Mouse (Mus musculus) lung, embryonic 16.5 days (tissue): Measurements from ENCODE around the gene Gsap. TPM values are rescaled to one million over a fixed set of nuclear protein-coding genes. Genes with fewer than 3 reads are reported as not detected.

Experiments used
- ATAC-seq: fragments of 200-750 bp; cut with Nextera tagmentation; 2 replicates; pipeline ENCODE4 v1.8.0; 2017; ENCODE audit warnings: low read depth, mild to moderate bottlenecking, moderate library complexity
- H3K27ac ChIP-seq: fragments of 300-500 bp; sonication (generic); 2 replicates; pipeline ENCODE4 v1.5.1; 2014; ENCODE audit warnings: mild to moderate bottlenecking, control low read depth, low read length
- H3K27me3 ChIP-seq: fragments of 300-500 bp; sonication (generic); 2 replicates; pipeline ENCODE4 v1.6.1; 2014; ENCODE audit warnings: low read depth, low read length, mixed read lengths; ENCODE audit not compliant: control insufficient read depth, insufficient read depth
- H3K36me3 ChIP-seq: fragments of 300-500 bp; sonication (generic); 2 replicates; pipeline ENCODE4 v1.6.1; 2014; ENCODE audit warnings: low read length; ENCODE audit not compliant: control insufficient read depth, insufficient read depth
- H3K4me1 ChIP-seq: fragments of 300-500 bp; sonication (generic); replicated peaks from 2 replicates; pipeline ENCODE4 v1.6.1; 2014; ENCODE audit warnings: low read length, mixed read lengths; ENCODE audit not compliant: control insufficient read depth, insufficient read depth
- H3K4me2 ChIP-seq: fragments of 300-500 bp; sonication (generic); 2 replicates; pipeline ENCODE4 v1.6.1; 2014; ENCODE audit warnings: low read depth, low read length, control low read depth
- H3K4me3 ChIP-seq: fragments of 300-500 bp; sonication (generic); 2 replicates; pipeline ENCODE4 v1.5.1; 2014; ENCODE audit warnings: mild to moderate bottlenecking, low read length, control low read depth
- H3K9ac ChIP-seq: fragments of 300-500 bp; sonication (generic); 2 replicates; pipeline ENCODE4 v1.6.1; 2014; ENCODE audit warnings: low read length, control low read depth
- H3K9me3 ChIP-seq: fragments of 300-500 bp; sonication (generic); 2 replicates; pipeline ENCODE4 v1.6.1; 2016; ENCODE audit warnings: low read length; ENCODE audit not compliant: control insufficient read depth
- WGBS: fragments of 180-500 bp; shearing (Covaris S2); extraction: QIAGEN DNeasy Blood & Tissue Kit; methylation state at CpG from one replicate; pipeline ENCODE4 v1.1.7; 2014; 5-methylcytosine and 5-hydroxymethylcytosine counted together
- polyA plus RNA-seq: library from polyadenylated mRNA; unstranded; fragments of >200 nt; fragmentation: Nextera tagmentation; extraction: Ambion mirVana; gene quantifications from 2 replicates; pipeline ENCODE4 v1.2.1, GENCODE M21; 2015

Gene Gsap
- polyA plus RNA-seq, 1 experiment from 2014 or later, result 4.9 TPM

DNA sequence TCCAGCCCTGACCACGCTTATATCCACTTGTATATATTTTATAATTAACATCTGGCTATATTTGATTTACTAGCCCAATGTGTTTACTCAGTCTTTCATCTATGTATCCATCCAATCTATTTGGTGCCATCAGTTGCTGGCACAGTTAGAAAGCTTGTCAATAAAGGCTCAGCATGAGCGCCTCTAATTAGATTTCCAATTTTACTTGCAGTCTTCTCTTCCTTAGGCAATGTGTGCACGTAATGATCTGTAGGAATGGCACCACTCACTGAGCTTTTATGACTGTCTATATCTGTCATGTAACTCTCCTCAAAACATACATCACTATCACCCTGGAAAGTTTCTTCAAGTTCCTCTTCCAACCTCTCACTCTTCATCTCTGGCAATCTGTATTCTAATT lies 29.3 kb upstream of the Gsap start:
- no peak overlapping the region for H3K9ac ChIP-seq

DNA sequence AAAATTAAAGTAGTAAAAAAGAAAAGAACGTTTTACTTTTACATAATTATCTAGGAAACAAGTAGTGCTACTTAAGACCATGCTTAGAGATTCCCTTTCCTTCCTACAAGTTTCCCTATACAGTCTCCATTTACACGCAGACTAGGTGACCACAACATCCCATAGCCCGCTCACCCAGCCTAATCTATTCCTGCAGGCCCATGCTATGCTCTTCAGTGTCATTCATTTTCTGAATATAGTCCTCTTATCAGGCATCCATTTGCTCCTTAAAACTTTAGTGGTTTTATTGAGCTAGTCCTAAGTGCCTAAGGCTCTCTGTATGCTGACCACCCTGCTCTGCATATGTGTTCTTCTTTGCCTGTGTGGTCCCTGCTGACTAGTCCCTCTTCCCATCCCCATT lies 26.5 kb upstream of the Gsap start:
- Histone ChIP-seq H3K27me3 (no peaks in the 10 kb centered on the region), H3K4me1 (no peaks in the 10 kb centered on the region), H3K4me3 (no peak overlapping the region), H3K4me2 (no peak overlapping the region), H3K9me3 (peaks cover 4% of the 10 kb centered on the region), H3K27ac (no peak overlapping the region), H3K9ac (no peak overlapping the region), H3K36me3 (no peaks in the 10 kb centered on the region)
- no peak for ATAC-seq
- 82% methylated on average over 3 of the region's 3 CpGs for WGBS

More for the DNA sequence above, 29.3 kb upstream of the Gsap start:
- H3K4me3 ChIP-seq, result no peak overlapping the region
- no peak overlapping the region for H3K27ac ChIP-seq
- H3K36me3 ChIP-seq, result no peaks in the 10 kb centered on the region
- ATAC-seq, result no peak
- H3K4me1 ChIP-seq, result no peaks in the 10 kb centered on the region
- WGBS, result 79% methylated on average over 3 of the region's 3 CpGs
- H3K9me3 ChIP-seq, result peaks cover 4% of the 10 kb centered on the region
- no peak overlapping the region for H3K4me2 ChIP-seq
- H3K27me3 ChIP-seq, result no peaks in the 10 kb centered on the region

DNA sequence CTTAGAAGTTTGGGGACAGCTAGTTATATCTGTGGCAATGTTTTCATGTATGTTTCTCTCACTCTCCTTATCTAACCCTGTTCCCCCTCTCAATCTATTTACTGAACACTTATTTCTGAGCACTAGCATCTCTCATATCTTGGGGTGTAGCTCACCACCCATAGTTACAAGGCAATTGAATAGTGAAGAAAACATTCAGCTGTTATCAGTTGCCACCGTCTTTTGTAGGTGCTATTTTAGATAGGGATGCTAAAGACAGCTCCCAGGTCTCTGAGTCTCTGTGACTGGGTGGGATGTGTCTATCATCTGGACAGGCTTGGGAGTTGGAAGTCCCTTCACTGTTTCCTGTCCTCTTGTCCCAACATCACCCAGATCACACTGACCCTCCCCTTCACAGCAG lies 25.3 kb upstream of the Gsap start:
- no peak overlapping the region for H3K4me3 ChIP-seq
- no peak overlapping the region for H3K9ac ChIP-seq
- H3K9me3 ChIP-seq, result peaks cover 4% of the 10 kb centered on the region
- ATAC-seq, result no peak
- no peak overlapping the region for H3K27ac ChIP-seq
- H3K36me3 ChIP-seq, result no peaks in the 10 kb centered on the region
- no peak overlapping the region for H3K4me2 ChIP-seq
- no peaks in the 10 kb centered on the region for H3K4me1 ChIP-seq
- H3K27me3 ChIP-seq, result no peaks in the 10 kb centered on the region
- 35% methylated on average over 1 of the region's 1 CpGs for WGBS

DNA sequence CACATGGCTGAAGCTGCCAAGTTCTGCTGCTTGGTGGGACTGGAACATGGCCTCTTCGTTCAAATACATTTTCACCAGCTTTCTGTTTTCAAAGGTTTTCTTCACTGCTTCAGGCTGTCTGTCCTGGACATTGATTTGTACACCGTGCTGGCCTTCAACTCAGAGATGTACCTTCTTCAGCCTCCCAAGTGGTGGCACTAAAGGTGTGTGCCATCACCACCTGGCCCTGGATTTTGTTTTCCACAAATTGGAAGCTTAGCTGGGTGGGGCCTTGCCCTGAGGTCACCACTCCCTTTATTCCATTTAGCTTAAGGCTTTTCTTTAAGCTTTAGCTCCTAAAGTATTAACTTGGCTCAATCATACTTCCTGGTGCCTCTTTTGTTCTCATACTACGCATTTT lies 22.6 kb upstream of the Gsap start:
- no peak for ATAC-seq
- H3K9ac ChIP-seq, result no peak overlapping the region

DNA sequence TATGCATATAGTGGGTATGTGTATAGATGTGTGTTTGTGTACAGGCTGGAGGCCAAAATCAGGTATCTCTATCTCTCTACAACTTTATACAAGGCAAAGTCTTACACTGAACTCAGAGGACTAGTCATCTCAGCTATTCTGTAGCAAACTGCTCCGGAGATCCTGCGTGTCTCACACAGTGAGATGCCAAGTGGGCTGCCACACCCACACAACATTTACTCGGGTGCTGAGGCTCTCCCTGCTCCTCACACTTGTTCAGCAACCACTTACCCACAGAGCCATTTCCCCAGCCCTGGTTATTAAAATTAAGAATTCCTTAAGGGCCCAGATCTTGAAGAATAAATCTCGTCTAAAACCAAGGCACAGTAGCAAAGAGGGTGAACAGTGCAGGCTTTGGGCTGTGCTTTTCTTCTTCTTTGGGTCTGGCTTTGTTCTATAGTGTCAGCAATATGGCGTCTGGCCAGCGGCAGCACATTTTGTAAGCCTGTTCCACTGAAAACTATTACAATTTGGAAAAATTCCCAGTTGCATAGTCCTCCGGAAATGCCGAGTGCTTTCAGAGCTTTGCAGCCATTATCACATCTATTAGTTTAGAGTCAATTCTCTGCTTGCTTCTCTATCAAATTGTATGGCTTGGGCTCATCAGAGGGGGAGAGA lies 17.2 kb upstream of the Gsap start:
- no peak overlapping the region for H3K9ac ChIP-seq
- no peak overlapping the region for H3K4me3 ChIP-seq
- ATAC-seq, result peak; percentile 83
- H3K4me2 ChIP-seq, result no peak overlapping the region
- no peaks in the 10 kb centered on the region for H3K27me3 ChIP-seq
- no peaks in the 10 kb centered on the region for H3K9me3 ChIP-seq
- 55% methylated on average over 8 of the region's 8 CpGs for WGBS
- peaks cover 4% of the 10 kb centered on the region for H3K4me1 ChIP-seq
- H3K36me3 ChIP-seq, result no peaks in the 10 kb centered on the region
- peak overlapping the region; percentile 52; the same call in 1 of the 2 replicates for H3K27ac ChIP-seq

More for the DNA sequence above, 22.6 kb upstream of the Gsap start:
- WGBS, result 85% methylated on average over 3 of the region's 3 CpGs
- no peak overlapping the region for H3K27ac ChIP-seq
- H3K4me2 ChIP-seq, result no peak overlapping the region
- no peaks in the 10 kb centered on the region for H3K9me3 ChIP-seq
- H3K36me3 ChIP-seq, result no peaks in the 10 kb centered on the region
- no peak overlapping the region for H3K4me3 ChIP-seq
- no peaks in the 10 kb centered on the region; the same call in 1 of the 2 replicates for H3K4me1 ChIP-seq
- no peaks in the 10 kb centered on the region for H3K27me3 ChIP-seq

DNA sequence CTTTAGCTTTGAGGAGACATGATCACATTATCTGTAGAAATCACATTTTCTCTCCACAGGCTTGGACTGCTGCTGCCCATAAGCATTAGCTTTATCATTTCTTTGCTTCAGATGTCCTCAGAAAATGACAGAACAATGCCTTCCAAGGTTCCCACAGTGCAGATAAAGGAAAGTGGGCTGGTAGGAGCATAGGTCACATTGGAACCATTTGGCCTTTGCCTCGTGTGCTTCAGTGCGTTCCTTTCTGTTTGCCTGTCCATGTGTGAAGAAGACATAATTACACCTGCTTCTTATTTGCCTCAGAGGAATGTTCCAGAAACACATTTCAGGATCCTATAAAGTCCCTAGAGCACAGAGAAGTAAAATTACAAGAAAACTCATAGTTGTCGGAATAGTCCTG lies 16.7 kb upstream of the Gsap start:
- H3K4me1 ChIP-seq, result peaks cover 4% of the 10 kb centered on the region
- H3K4me2 ChIP-seq, result no peak overlapping the region
- WGBS, result 76% methylated on average over 3 of the region's 3 CpGs
- no peaks in the 10 kb centered on the region for H3K27me3 ChIP-seq
- H3K9me3 ChIP-seq, result no peaks in the 10 kb centered on the region
- H3K27ac ChIP-seq, result no peak overlapping the region
- no peak overlapping the region for H3K9ac ChIP-seq
- no peak overlapping the region for H3K4me3 ChIP-seq
- no peaks in the 10 kb centered on the region for H3K36me3 ChIP-seq
- no peak for ATAC-seq

DNA sequence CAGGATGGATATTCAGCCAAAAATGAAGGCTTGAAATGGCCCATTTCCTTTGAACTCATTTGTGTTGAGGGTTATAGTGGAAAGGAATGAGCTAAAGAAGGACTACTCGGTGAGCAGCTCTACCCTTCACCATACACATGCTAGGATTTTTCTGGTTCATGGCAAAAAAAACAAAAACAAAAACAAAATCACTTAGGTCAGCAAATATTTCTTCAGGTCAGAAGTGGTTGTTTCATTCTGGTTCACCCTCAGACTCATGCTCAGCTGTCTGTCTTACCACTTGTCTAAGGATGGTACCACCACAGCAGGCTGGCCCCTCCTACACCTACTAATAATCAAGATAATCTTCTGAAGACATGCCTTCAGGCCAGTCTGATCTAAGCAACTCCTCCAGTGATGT lies 16.2 kb upstream of the Gsap start:
- no peak overlapping the region for H3K4me3 ChIP-seq
- H3K36me3 ChIP-seq, result no peaks in the 10 kb centered on the region
- H3K27me3 ChIP-seq, result no peaks in the 10 kb centered on the region
- H3K9me3 ChIP-seq, result no peaks in the 10 kb centered on the region
- H3K9ac ChIP-seq, result no peak overlapping the region
- H3K4me2 ChIP-seq, result no peak overlapping the region
- WGBS, result 90% methylated on average over 1 of the region's 1 CpGs
- H3K4me1 ChIP-seq, result peaks cover 4% of the 10 kb centered on the region
- peak overlapping the region; percentile 10; the same call in 1 of the 2 replicates for H3K27ac ChIP-seq
- no peak for ATAC-seq

DNA sequence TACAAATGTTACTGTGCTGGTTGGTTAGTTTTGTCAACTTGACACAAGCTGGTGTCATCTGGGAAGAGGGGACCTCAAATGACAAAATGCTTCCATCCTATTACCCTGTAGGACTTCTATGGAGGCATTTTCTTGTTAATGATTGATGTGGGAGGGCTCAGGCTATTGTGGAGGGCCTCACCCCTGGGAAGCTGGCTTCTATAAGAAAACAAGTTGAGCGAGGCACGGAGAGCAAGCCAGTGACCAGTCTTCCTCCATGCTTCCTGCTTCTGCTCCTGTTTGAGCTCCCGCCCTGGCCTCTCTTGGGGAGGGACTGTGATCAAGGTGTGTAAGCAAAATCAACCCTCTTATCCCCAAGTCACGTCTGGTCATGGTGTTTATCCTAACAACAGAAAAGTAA lies 15.6 kb upstream of the Gsap start:
- no peak overlapping the region for H3K4me3 ChIP-seq
- H3K9ac ChIP-seq, result no peak overlapping the region
- 52% methylated on average over 4 of the region's 4 CpGs for WGBS
- no peak overlapping the region for H3K4me2 ChIP-seq
- ATAC-seq, result peak; percentile 53
- H3K27me3 ChIP-seq, result no peaks in the 10 kb centered on the region
- no peaks in the 10 kb centered on the region for H3K36me3 ChIP-seq
- no peaks in the 10 kb centered on the region for H3K9me3 ChIP-seq
- H3K27ac ChIP-seq, result peak overlapping the region; percentile 10
- H3K4me1 ChIP-seq, result peaks cover 8% of the 10 kb centered on the region

DNA sequence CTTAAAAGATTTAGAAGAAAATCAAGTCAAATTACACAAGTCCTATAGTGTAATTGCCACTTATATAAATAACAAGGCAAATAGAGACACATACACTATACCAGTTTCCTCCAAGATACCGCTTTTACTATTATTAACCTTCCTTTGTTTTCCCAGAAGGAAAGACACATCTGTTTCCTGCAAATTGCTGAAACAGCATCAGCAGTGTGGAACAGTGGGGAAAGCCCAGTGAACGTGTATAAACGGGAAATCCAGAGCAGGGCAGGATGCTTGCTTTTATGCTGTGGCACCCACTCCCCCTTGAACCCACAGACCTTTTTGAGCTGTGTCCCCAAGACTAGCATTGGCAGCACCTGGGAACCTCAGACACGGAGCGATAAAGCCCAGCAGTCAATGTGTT lies 15.2 kb upstream of the Gsap start:
- peak overlapping the region; percentile 71 for H3K27ac ChIP-seq
- ATAC-seq, result peak; percentile 72

DNA sequence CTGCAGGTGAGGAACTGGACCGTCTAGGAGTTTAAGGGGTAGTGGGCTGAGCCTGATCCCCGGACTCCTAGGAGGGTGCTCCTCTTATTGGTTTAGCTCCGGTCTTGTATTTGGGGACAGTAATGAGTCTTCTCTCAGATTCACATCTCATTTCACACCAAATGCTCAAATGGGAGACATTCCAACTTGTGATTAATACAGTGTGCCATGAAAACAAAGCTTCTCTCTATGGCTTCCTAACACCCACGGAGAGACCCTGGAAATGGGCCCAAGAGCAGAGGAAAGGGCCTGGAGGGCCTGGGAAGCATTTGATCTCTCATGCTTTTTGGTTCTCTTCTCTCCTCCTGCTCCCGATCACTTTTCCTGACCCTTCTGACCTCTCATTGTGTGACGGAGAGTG lies 14.7 kb upstream of the Gsap start:
- no peaks in the 10 kb centered on the region for H3K27me3 ChIP-seq
- no peaks in the 10 kb centered on the region for H3K9me3 ChIP-seq
- no peak overlapping the region for H3K9ac ChIP-seq
- H3K36me3 ChIP-seq, result no peaks in the 10 kb centered on the region
- 60% methylated on average over 6 of the region's 6 CpGs for WGBS
- peak overlapping the region; percentile 71 for H3K27ac ChIP-seq
- no peak overlapping the region for H3K4me2 ChIP-seq
- ATAC-seq, result no peak
- H3K4me3 ChIP-seq, result no peak overlapping the region
- H3K4me1 ChIP-seq, result peaks cover 10% of the 10 kb centered on the region

More for the DNA sequence above, 15.2 kb upstream of the Gsap start:
- Histone ChIP-seq H3K4me1 (peaks cover 10% of the 10 kb centered on the region), H3K9ac (no peak overlapping the region), H3K9me3 (no peaks in the 10 kb centered on the region), H3K27me3 (no peaks in the 10 kb centered on the region), H3K4me2 (no peak overlapping the region), H3K36me3 (no peaks in the 10 kb centered on the region), H3K4me3 (no peak overlapping the region)
- WGBS, result 56% methylated on average over 5 of the region's 5 CpGs
